Mouse (Mus musculus): ENCODE measurements around the gene Cd24a.

GRCm38 (mm10) chr10:43601511-43602396, 23.7 kb downstream of the Cd24a start:
- no peak for TF ChIP-seq GATA1 (IDR thresholded peaks at IDR 0.05; ENCODE audit: low read length)
- TF ChIP-seq TAL1 (IDR thresholded peaks at IDR 0.05; ENCODE audit: low read length): no peak
